Mouse (Mus musculus) skeletal muscle tissue, postnatal 0 days (tissue): ENCODE results near the gene Klhl15. TPM values are rescaled to one million over a fixed set of nuclear protein-coding genes. Genes with fewer than 3 reads are reported as not detected.

Source experiments
- microRNA-seq, 2 experiments: library from miRNA; unstranded; fragments of <30 nt; microRNA quantifications; one replicate each; pipeline ENCODE4; 2016
- polyA plus RNA-seq: library from polyadenylated mRNA; unstranded; fragments of >200 nt; fragmentation: Nextera tagmentation; extraction: Ambion mirVana; gene quantifications from 2 replicates; pipeline ENCODE4 v1.2.1, GENCODE M21; 2015

Klhl15 gene
- 4.1 and 4.8 TPM in 2 replicates for polyA plus RNA-seq

GRCm38 (mm10) chrX:94234532-94235189, at the start of gene Klhl15:
Gene Klhl15 (plus strand): TSS chrX:94234599.

GRCm38 (mm10) chrX:94212597-94213321, 21.6 kb upstream of the Klhl15 start, which contains the start of gene Eif2s3x:
Gene Eif2s3x (minus strand): TSS chrX:94212862.

Small RNA genes lying within 50 kb of the gene (microRNA-seq; reads per million reads assigned to microRNA genes)
- 0 reads per million in 2 experiments for gene Mir7673

Other genes with a start within 250 kb of the Klhl15 start
- gene Zfx, start 110.9 kb upstream of the Klhl15 start, polyA plus RNA-seq: 15.4 and 15.7 TPM in 2 replicates
- 20.7 and 21.0 TPM in 2 replicates for gene Eif2s3x, start 21.7 kb upstream of the Klhl15 start, polyA plus RNA-seq
- gene Fam90a1b, start 132.2 kb downstream of the Klhl15 start, polyA plus RNA-seq: not detected in 2 replicates
- gene Apoo, start 132.5 kb downstream of the Klhl15 start, polyA plus RNA-seq: 246 and 302 TPM in 2 replicates